Mouse (Mus musculus): ENCODE results near the gene Asic1.

- TF ChIP-seq POLR2AphosphoS2 (IDR thresholded peaks at IDR 0.05; ENCODE audit: insufficient read length, low read depth), result no peak
- no peak for TF ChIP-seq POLR2A (IDR thresholded peaks at IDR 0.05; ENCODE audit: insufficient read length, low read depth)
- no peak for TF ChIP-seq MAX (IDR thresholded peaks at IDR 0.05; ENCODE audit: low read depth)
- no peak for TF ChIP-seq MYOG (IDR thresholded peaks at IDR 0.05; ENCODE audit: control insufficient read depth in 1 of 3, insufficient read depth in 1 of 3, insufficient read length in 2 of 3, low read depth in 2 of 3)
Observed at GRCm38 (mm10) chr15:99723120-99723514, 52.9 kb downstream of the Asic1 start.

All from myocyte (in vitro differentiated cells).